Mouse (Mus musculus): Measurements from ENCODE around the gene Ager. TPM values are rescaled to one million over a fixed set of nuclear protein-coding genes. Genes with fewer than 3 reads are reported as not detected.

The Ager gene
- polyA plus RNA-seq, 1 experiment = 0.33 TPM

DNA sequence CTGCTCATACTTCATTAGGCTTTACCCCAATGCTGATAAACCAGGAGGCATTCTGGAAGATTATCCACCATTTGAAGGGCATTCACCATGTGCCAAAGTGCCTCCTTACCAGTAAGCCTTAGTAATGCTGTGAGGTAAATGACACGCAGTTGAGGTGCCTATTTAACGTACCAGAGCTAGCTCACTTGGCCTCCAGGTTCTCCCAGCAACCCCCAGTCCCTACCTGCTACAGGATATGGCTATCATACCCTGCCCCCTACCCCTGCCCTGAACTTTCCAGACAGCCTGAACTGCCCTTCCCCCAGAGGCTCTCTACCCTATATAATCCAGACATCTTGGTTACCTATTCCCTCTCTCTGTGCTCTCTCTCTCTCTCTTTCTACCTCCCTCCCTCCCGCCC, 8.9 kb upstream of the Ager start:
- no peak for TF ChIP-seq GATA1 (IDR thresholded peaks at IDR 0.05; ENCODE audit: low read length)
- no peak for TF ChIP-seq TAL1 (IDR thresholded peaks at IDR 0.05; ENCODE audit: low read length)
- no peak overlapping the region for H3K4me3 ChIP-seq (replicated peaks)
- peaks cover 26% of the 10 kb centered on the region for H3K27me3 ChIP-seq (ENCODE audit: control insufficient read depth)
- peaks cover 70% of the 10 kb centered on the region for H3K4me1 ChIP-seq (ENCODE audit: control insufficient read depth)
- H3K36me3 ChIP-seq (ENCODE audit: control insufficient read depth) = peaks cover under 1% of the 10 kb centered on the region
- no peaks in the 10 kb centered on the region for H3K9me3 ChIP-seq (ENCODE audit: control insufficient read depth, low read length)

DNA sequence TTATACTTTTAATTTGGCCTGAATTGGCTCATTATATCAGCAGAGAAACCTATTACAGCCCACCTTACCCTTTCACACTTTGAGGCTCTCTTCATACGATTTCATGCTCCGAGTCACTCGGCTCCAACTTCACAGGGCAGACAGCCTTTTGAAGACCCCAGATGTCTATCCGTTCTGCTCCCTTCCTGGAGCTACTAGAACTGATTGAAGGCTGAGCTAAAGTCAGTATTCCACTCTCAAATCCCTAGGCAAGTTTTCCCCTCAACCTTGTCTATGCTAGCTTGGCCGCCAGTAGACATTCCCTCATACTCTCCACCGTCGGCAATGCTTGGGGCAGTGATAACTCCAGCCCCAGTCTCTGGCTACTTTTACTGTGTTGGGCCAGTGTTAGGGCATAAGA, 8.5 kb upstream of the Ager start:
- H3K9me3 ChIP-seq (ENCODE audit: control insufficient read depth, low read length) = no peaks in the 10 kb centered on the region
- H3K4me3 ChIP-seq (replicated peaks) = no peak overlapping the region
- peaks cover 75% of the 10 kb centered on the region for H3K4me1 ChIP-seq (ENCODE audit: control insufficient read depth)
- H3K27me3 ChIP-seq (ENCODE audit: control insufficient read depth) = peaks cover 26% of the 10 kb centered on the region
- peaks cover 5% of the 10 kb centered on the region for H3K36me3 ChIP-seq (ENCODE audit: control insufficient read depth)
- no peak for TF ChIP-seq GATA1 (IDR thresholded peaks at IDR 0.05; ENCODE audit: low read length)
- no peak for TF ChIP-seq TAL1 (IDR thresholded peaks at IDR 0.05; ENCODE audit: low read length)

DNA sequence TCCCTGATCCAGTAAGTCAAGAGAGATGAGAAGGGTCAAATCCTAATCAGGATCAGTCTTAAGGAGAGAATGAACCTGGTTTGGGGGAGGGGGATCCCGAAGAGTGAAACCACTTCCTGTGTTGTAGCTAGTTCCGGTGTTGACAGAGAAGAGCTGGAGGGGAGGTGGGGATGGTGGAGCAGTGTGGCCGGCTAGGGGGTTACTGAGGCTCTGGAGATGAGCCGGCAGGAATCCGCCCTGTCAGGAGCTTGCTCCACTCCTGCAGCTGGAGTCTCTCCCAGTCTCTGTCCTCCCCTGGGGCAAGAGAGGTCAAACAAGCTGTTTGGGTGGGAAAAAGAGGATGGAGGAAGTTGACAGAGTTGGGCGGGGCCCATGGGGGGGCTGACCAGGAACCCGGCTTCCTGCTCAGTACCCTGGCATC, 8.0 kb upstream of the Ager start, which contains the start of gene Gpsm3:
Gpsm3 (plus strand) TSS at position 126 of the 421 bp plus-strand sequence.
- Histone ChIP-seq H3K4me3 (replicated peaks) (no peak within 1 kb of the TSS), H3K4me1 (ENCODE audit: control insufficient read depth) (peaks cover 79% of the 10 kb centered on the region), H3K9me3 (ENCODE audit: control insufficient read depth, low read length) (no peaks in the 10 kb centered on the region), H3K27me3 (ENCODE audit: control insufficient read depth) (peaks cover 26% of the 10 kb centered on the region), H3K36me3 (ENCODE audit: control insufficient read depth) (peaks cover 10% of the 10 kb centered on the region)
- TF ChIP-seq TAL1 (IDR thresholded peaks at IDR 0.05; ENCODE audit: low read length) (no peak), GATA1 (IDR thresholded peaks at IDR 0.05; ENCODE audit: low read length) (no peak)

DNA sequence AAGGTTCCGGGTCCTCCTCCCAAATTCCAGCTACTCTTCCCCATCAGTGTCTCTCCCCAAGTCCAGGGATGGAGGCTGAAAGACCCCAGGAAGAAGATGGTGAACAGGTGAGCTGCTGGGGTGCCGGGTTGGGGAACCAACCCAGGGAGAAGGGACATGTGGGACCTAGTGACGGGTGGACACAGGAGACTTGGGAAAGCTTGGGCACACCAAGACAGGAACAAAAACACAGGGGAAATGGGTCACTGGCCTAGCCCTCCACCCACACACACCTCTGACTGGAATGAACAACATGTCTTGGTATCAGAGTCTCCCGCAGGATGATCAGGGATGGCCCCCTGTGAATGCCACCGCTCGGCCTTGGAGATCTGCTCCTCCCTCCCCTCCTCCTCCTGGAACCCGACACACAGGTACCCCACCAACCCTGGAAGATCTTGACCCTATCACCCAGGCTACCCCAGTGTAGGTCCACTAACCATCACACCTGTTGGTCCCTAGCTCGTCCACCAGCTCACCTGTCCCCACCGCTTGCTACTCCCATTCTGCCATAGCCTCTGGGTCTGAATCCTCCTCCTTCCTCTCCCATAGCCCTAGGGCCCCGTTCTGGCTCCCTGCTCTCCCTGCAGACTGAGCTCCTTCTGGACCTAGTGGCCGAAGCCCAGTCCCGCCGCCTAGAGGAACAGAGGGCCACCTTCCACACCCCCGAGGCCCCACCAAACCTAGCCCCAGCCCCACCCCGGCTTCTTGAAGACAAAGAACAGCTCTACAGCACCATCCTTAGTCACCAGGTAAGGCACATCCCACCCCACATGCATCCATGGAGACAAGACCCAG, 7.3 kb upstream of the Ager start:
- H3K36me3 ChIP-seq (ENCODE audit: control insufficient read depth) = peaks cover 15% of the 10 kb centered on the region
- no peaks in the 10 kb centered on the region for H3K9me3 ChIP-seq (ENCODE audit: control insufficient read depth, low read length)
- peaks cover 26% of the 10 kb centered on the region for H3K27me3 ChIP-seq (ENCODE audit: control insufficient read depth)
- peaks cover 81% of the 10 kb centered on the region for H3K4me1 ChIP-seq (ENCODE audit: control insufficient read depth)
- no peak overlapping the region for H3K4me3 ChIP-seq (replicated peaks)
- TF ChIP-seq TAL1 (IDR thresholded peaks at IDR 0.05; ENCODE audit: low read length) (no peak), GATA1 (IDR thresholded peaks at IDR 0.05; ENCODE audit: low read length) (no peak)

DNA sequence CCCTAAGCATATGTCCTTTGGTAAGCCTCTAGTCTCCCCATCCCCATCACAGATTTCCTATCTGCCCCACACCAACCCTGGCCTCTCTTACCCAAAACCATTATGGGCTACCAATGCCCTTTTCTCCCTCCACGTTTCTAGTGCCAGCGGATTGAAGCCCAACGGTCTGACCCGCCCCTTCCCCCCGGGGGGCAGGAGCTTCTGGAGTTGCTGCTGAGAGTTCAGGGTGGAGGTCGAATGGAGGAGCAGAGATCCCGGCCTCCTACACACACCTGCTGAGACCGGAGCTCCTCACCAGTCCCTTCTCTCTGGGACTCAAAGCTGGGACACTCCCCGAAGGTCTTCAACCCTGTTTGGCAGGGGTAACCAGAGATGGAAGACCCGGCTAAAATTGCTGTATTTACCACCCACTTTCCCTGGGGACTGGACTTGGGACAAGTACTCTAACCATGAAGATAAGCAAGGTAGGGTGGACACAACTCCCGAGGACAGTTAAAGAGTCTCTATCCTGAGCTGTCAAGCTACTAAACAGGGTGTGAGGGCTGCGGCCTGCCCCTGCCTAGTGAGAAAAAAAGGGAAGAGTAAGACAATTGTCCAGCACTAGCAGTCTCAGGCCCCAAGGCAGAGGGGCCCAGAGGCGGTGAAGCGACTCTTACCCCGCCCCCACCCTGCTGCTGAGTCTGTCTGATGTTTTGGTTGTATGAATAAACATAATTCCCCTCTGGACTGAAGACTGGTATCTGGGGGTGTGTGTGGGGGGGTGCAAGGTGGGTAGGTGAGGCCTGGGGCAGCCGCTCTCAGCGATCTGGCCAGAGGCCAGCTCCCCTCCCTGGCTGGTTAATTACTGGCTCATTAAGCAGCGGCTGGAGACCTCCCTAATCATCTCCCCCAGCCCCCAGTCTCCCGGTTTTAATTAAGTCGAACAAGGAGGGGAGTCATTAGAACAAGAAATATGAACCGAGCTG, 6.4 kb upstream of the Ager start, which contains the start of gene Pbx2:
Pbx2 (plus strand) TSS at position 238 of the 965 bp plus-strand sequence.
- no peak for TF ChIP-seq TAL1 (IDR thresholded peaks at IDR 0.05; ENCODE audit: low read length)
- TF ChIP-seq GATA1 (IDR thresholded peaks at IDR 0.05; ENCODE audit: low read length) = no peak
- H3K4me3 ChIP-seq (replicated peaks) = peak within 1 kb of the TSS; percentile 74
- H3K9me3 ChIP-seq (ENCODE audit: control insufficient read depth, low read length) = no peaks in the 10 kb centered on the region
- peaks cover 22% of the 10 kb centered on the region for H3K36me3 ChIP-seq (ENCODE audit: control insufficient read depth)
- H3K4me1 ChIP-seq (ENCODE audit: control insufficient read depth) = peaks cover 80% of the 10 kb centered on the region
- H3K27me3 ChIP-seq (ENCODE audit: control insufficient read depth) = peaks cover 20% of the 10 kb centered on the region

DNA sequence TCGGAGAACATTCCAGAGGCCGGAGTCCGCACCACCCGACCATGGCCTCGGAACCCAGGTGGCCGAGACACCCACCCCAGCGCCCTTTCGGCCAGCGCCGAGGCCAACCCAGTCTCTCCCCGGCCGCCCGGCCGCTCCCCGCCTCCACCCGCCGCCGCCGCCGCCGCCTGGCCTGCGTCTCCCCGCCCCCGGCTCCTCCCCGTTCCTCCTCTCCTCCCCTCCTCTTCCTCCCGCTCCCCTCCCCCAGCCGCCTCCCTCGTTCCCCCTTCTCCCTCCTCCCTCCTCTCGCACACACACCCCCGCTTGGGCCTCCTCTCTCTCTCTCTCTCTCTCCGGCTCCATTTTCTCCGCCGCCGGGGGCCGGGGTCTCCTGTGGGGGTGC, 5.7 kb upstream of the Ager start:
- TF ChIP-seq GATA1 (IDR thresholded peaks at IDR 0.05; ENCODE audit: low read length) (no peak), TAL1 (IDR thresholded peaks at IDR 0.05; ENCODE audit: low read length) (no peak)
- H3K27me3 ChIP-seq (ENCODE audit: control insufficient read depth) = peaks cover 15% of the 10 kb centered on the region
- peak overlapping the region; percentile 74 for H3K4me3 ChIP-seq (replicated peaks)
- peaks cover 22% of the 10 kb centered on the region for H3K36me3 ChIP-seq (ENCODE audit: control insufficient read depth)
- no peaks in the 10 kb centered on the region for H3K9me3 ChIP-seq (ENCODE audit: control insufficient read depth, low read length)
- peaks cover 75% of the 10 kb centered on the region for H3K4me1 ChIP-seq (ENCODE audit: control insufficient read depth)

DNA sequence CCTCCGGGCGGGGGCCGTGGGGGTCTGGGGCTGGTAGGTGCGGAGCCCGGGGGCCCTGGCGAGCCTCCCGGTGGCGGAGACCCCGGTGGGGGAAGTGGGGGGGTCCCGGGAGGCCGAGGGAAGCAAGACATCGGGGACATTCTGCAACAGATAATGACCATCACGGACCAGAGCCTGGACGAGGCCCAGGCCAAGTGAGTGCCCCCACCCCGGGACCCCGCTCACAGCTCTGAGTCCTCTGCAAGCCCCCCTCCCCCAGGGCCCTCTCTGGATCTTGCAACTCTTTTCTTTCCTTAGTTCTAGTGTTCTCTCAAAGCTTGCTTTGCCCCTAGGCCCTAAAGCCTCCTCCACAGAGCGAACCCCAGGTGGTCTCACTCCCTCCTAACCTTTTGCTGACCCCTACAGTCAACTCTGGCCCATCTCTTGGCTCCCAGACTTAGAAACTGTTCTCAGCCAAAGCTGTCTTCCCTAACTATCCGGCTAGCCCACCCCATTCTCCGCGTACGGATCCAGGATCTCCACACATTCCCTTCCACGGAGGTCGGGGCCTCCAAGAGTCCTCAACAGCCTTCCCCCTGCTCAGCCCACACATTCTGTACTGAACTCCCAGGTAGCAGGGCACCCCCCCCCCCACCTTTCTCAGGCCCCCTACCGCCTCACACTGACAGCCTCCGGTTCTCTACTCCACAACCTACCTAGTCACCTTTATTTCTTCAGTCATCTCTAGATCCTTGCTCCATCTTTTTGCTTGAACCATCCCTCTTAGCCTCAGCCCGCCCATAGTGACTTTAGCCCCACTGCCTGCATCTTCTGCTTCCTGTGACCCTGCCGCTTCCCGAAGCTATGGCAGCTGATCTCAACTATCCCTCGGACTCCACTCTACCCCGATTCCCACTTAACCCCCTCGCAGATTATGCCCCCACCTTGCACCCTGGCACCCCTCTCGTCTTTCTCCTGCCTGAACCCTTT, 4.8 kb upstream of the Ager start:
- Histone ChIP-seq H3K27me3 (ENCODE audit: control insufficient read depth) (peaks cover 17% of the 10 kb centered on the region), H3K4me3 (replicated peaks) (peak overlapping the region; percentile 74), H3K9me3 (ENCODE audit: control insufficient read depth, low read length) (no peaks in the 10 kb centered on the region), H3K4me1 (ENCODE audit: control insufficient read depth) (peaks cover 76% of the 10 kb centered on the region), H3K36me3 (ENCODE audit: control insufficient read depth) (peaks cover 22% of the 10 kb centered on the region)
- TF ChIP-seq TAL1 (IDR thresholded peaks at IDR 0.05; ENCODE audit: low read length) = no peak
